Mouse (Mus musculus) bone marrow macrophage, adult 2 months (primary cell): Measurements from ENCODE around the gene Lsm12.

ENCODE experiments used
- CTCF ChIP-seq: IDR thresholded peaks from 2 replicates; pipeline ENCODE4 v1.5.1; 2012; ENCODE audit warnings: low read depth, mild to moderate bottlenecking, low read length, moderate library complexity
- POLR2A ChIP-seq: IDR thresholded peaks from 2 replicates; pipeline ENCODE4 v1.6.1; 2012; ENCODE audit warnings: mild to moderate bottlenecking, low read depth, low read length, borderline replicate concordance

GRCm38 (mm10) chr11:102229331-102229953 lies 44.3 kb upstream of the Lsm12 start:
- TF ChIP-seq CTCF (no peak), POLR2A (no peak)
